Mouse (Mus musculus): ENCODE results near the gene Dnajc17.

DNA sequence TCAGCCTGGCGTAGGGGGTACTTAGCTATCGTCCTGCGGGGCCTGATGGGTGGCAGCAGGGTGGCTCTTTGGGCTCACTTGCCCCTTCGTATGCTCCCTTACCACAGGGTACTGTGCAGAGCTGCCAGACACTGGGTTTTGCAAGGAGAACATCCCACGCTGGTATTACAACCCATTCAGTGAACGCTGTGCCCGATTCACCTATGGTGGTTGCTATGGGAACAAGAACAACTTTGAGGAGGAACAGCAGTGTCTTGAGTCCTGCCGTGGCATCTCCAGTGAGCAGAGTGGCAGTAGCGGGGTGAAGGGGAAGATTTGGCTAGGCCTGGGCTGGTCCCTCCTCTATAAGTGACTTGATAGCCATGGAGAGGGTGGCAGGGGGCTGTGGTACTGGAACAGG, 39.3 kb upstream of the Dnajc17 start:
- no peak for TF ChIP-seq CTCF (IDR thresholded peaks at IDR 0.05; ENCODE audit: low read depth)
- TF ChIP-seq EP300 (IDR thresholded peaks at IDR 0.05; ENCODE audit: low read depth), result no peak

Measured in liver, postnatal 0 days (tissue).